Mouse (Mus musculus) CD8-positive naive resting alpha-beta T cell, adult 2 months (primary cell): ENCODE measurements around the gene Vmn2r82.
"Not testable (repeated sequence)": the region's sequence is repeated elsewhere in the genome, so short reads cannot be mapped to it uniquely, and the experiment has no call there.

ENCODE experiments used
- DNase-seq, 2 experiments: peaks; one replicate each; pipeline ENCODE4 v3.0.0; 2022; ENCODE audit warnings: low read depth in 2 of 2, low spot score in 2 of 2

Vmn2r82 gene

DNA sequence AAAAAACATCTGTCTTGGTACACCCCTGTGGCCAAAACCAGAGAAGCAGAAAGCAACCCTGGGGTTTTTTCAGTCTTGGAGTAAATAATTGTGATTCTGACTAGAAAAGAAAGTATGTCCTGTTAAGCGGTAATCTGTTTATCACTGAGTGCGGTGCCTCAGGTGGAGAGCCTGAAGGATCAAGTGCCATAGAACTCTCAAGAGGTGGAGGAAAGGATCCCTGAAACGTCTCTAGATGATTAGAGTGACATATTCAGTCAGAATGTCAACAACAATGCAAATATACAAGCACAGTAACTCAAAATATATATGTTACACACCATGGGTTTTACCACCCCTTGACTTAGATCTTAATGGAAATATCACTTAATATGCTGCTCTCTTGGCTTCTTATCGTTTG is at the start of gene Vmn2r82:
Gene Vmn2r82, plus strand, starts transcription at position 301 of the 400 bp plus-strand sequence.
- not testable (repeated sequence) for DNase-seq

DNA sequence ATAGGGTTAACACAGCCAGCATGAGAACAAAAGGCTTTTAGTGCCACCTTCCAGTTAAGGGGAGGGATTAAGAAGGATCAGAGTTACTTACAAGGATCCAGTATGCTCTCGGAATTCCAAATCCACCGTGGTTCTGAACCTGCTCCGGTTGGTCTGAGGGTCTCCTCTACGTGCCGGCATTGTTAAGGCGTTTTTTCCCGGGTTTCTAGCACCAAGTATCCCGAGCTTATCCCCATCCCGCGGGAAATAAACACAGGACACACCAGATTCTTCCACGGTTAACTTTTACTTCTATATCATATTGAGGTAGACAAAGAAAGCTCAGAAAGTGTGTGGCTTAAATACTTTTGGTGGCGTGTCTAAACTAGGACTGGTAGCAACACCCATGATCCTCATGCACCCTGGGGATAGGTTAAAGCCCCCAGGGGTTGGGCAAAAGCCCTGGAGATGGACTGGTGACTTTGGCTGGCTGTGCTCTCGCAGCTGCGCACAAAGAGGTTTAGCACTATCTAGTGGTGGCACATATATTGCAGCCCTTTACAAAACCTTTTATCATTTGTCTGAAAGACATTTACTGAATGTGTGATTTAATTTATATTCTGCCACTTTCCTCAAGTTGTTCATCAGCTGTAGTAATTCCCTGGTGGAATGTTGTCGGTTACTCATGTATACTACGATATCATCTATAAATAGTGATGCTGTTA is 34.1 kb upstream of the Vmn2r82 start:
- not testable (repeated sequence) for DNase-seq

DNA sequence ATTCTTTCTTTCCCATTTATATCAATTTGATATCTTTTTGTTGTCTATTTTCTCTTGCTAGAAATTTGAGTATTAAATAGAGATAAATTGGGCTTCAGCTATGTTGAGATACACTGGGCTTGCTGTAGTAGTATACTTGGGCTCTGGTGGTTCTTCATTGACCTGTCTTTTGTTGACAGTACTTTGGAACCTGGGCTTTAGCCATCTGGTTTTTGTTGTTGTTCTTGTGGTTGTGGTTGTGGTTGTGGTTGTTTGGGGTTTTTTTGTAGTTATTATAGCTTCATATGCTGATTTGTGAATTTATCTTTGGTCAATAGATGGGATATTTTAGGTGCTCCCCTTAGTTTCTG is 33.6 kb upstream of the Vmn2r82 start:
- no peak for DNase-seq

DNA sequence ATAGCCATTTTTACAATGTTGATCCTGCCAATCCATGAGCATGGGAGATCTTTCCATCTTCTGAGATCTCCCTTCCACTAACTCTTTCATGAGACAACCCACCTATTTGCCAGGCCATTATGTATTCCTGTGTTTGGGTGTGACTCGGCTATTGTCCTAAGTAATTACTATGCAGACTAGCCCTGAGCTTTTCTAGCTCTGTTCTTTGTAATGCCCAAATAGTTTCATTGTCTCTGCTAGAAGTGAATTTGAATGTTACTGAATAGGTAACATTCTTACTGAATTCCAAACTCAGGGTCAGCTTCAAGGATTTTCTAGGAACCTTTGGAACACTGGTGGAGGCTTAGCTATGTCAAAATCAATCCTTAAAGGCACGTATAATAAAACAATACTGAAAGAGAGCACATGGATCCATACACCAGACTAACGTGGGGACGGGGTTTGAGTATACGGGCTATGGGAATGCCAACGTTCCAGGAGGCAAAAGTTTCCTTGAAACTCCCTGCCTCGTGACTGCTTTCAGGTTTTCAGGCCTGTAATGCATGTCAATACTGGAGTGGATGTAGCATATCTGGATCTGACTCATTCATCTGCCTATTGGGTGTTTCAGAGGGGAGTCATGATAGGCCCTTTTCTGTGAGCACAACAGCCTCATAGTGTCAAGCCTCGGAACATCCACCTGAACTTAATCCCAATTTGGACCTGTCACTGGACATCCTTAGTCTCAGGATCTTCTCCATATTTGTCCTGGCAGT is 43.8 kb downstream of the Vmn2r82 start:
- not testable (repeated sequence) for DNase-seq

DNA sequence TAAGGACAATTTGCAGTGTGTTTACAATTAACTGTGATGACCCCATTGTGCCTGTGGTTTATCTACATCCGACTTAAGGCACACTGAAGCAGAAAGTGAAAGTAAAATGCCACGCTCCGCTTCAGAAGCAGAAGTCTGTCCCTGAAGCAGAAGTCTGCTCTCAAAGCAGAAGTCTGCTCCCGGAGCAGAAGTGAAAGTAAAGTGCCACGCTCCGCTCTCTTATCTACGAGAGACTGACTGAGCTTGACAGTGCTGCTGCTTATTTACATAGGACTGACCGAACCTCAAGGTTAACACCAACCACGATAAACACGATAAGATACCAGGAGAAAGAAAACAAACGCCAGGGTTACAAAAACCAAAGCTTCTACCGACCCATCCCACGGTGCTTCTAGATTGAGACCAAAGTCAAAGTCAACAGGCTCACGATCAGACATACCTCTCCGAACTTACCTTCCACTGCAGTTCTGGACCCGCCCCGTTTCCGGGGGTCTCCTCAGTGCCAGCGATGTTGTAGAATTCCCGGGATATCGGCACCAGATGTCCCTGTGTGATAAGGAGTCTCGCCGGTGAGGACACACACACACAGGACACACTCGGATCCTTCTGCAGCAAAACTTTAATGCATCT is 60.9 kb downstream of the Vmn2r82 start:
- peak; percentile 31 to 42 for DNase-seq

DNA sequence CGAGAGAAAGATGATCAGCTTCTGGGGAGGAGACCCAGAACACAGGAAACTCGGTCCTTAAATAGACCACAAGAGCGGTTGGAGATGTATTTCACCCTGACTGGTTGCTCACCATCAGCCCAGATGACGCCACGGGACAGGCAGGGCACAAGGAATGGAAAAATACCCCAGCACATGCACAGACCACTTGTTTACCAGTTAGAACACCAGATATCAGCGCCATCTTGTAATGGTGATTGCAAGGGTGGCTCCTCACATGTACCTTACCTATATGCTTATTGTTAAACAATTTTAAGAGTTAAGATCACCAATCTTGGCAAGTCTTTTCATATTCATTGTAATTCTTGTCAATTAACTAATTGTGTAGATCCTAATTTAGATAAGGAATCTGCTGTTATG is 61.5 kb downstream of the Vmn2r82 start:
- peak in 1 of 2 experiments; percentile 36 for DNase-seq

DNA sequence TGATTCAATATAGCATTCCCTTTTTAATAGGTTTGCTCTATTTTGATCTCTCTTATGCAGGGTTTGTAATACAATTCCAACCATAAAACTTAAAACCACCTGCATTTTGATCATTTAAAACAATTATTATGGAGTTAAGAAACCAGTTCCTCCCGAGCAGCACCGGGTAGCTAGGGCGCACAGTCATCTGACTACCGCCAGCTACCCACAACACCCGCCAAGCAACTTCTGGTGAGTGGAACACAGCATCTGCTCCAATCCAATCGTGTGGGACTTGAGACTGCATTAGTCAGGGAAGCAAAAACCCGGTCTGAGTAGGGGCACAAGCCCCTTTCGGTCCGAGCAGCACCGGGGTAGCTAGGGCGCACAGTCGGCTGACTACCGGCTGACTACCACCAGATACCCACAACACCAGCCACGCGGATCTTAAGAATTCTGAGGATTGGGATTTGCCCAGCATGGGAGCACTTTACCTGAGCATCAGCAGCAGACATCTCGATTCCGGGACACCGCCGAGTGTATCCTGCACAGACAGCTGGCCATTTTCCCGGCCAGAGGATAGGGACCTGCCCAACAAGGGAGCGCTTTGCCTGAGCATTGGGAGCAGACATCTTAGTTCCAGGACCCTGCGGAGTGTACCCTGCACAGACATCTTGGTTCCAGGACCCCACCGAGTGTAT is 79.0 kb downstream of the Vmn2r82 start:
- DNase-seq, result not testable (repeated sequence)
